Mouse (Mus musculus): ENCODE measurements around the gene Bmf.
"Not testable (repeated sequence)": the region's sequence is repeated elsewhere in the genome, so short reads cannot be mapped to it uniquely, and the experiment has no call there.

The Bmf gene

DNA sequence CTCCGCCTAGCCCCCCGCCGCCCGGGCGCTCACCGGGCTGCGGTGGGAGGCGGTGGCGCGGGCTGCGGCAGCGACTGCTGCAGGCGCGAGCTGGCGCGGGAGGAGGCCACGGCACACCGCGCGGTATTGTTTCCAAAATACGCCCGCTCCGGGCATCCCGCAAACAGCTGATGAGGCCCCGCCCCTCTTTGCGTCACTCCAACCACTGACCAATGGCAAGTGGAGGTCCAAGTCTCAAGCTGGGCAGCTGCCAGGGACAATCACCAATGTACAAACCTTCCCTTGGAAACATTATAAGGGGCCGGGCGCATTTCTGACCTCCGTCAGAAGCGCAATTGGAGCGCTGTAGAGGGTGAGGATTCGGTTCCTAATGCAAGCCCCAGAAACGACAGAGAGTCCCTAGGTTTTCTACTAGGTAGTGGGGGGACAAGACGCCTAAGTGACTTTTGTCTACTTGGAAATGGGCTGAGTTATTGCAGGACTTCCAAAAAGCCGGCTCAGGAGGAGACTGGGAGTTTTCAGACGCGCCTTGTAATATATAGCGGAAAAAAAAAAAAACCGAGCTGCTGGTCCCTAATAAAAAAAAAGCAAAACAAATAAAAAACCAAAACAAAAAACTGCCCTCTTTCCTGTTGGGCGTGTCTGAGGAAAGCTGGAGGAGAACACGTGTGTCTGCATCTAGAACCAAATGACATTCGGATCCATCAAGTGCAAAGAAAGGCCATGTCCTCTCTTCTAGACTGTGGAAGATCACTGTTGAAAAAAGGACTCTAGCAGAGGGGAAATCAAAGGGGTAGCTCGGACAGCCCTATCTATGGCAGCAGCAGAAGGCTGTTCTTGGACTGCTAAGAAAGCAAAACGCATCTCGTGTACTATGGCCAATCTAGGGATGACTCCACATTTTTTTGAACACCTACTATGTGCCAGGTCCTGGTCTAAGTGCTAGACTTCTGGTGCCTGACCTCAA lies at the start of gene Bmf:
Gene Bmf (minus strand): TSS at position 181 of the 967 bp plus-strand sequence.
- in situ Hi-C loops (cut with MboI; ENCODE audit: low pct_unique_long_range_greater_than_20kb in 1 of 2, low sequenced_read_pairs in 2 of 2, unreplicated experiment in 1 of 2) = no loop called here

DNA sequence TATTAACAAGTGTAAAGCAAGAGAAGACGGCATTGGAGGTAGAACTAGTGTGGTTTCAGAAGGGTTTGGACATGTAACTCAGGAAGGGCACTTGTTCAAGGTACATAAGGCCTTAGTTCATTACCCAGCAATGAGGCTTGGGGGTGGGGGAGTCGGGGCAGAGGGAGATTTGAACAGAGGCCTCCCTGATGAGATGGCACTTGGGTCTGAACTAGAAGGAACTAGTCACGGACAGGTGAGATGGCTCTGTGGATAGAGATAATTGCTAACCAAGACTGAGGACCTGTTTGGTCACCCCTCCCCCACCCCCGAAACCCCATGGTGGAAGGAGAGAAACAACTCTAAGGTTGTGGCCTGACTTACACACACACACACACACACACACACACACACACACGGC lies 49.6 kb upstream of the Bmf start:
- in situ Hi-C loops (cut with MboI; ENCODE audit: low pct_unique_long_range_greater_than_20kb in 1 of 2, low sequenced_read_pairs in 2 of 2, unreplicated experiment in 1 of 2) = no loop called here

DNA sequence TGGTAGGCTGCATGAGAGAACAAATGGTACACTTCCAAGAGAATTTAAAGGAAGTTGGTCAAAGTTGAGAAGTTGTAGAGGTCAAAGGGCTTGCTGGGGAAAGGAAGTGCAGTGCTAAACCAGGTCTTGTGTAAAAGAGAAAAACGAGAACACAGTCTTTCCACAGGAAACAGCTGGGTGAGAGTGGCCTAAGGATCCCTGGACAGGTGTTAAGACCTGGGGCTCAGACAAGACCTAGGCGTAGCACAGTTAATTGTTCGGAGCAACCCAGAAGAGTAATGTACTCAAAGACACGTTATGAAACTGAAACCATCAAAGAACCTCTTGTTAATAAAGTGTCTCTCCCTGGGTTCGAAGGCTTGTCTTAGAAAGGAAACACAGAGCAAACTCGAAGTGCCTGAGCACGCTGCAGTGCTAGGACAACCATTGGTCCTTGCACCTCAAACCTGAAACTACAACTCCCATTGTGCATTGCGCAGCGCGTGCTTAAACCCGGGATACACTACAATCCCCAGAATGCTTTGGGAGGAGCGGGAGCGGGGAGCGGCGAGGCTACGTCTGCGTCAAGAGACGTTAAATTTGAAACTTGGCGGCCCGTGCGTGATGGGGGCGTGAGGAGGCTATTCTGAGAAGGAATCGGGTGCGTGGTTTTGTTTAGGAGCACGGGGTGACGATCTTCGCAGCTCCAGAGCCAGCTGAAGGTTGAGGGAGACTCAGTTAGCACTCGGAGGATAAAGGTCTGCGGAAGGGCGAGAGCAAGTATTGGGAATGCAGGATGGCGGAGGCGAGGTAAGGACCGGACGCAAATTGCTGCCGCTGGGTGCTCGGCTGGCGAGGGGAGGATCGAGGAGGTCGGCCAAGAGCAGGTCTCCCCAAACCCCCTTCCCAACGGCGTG lies 48.4 kb upstream of the Bmf start, which contains the start of gene Bub1b:
Gene Bub1b (plus strand): TSS at position 539 of the 896 bp plus-strand sequence.
- in situ Hi-C loops (cut with MboI; ENCODE audit: low pct_unique_long_range_greater_than_20kb in 1 of 2, low sequenced_read_pairs in 2 of 2, unreplicated experiment in 1 of 2) = no loop called here

DNA sequence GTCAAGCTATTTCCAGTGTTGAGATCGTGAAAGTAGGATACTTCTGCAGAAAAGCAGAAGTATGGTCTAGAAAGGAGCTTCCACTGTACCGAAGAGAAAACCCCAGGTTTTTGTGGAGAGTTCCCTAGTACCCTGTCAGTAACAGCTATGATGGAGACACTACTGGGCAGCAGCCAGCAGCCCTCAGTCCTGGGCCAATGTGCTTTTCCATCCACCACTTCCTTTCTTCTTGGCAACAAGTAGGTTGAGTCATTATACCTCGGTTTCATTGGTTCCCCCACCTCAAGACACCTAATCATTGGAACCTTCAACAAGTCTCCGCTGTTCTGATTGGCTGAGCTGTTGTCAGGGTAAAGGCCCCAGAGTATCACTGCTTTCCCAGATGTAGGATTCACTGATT lies 41.6 kb upstream of the Bmf start:
- in situ Hi-C loops (cut with MboI; ENCODE audit: low pct_unique_long_range_greater_than_20kb in 1 of 2, low sequenced_read_pairs in 2 of 2, unreplicated experiment in 1 of 2) = no loop called here

DNA sequence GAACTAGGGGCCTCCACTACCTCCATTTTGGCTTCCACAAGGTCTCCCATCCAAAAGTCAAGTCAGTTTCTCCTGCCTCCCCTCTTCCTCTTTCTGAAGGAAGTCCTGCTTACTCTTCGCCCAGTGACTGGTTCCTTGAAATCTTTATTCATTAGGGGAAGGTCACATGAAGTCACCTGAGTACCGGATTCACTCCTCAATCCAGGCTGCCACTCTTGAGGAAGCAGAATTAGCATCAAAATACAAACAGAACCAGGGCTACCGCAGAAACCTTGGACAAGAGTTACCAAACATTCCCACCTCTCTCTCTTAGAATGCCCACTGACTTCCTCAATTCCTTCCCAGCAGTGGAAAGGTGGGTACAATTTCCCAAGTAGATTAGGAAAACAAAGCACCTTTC lies 38.2 kb upstream of the Bmf start:
- in situ Hi-C loops (cut with MboI; ENCODE audit: low pct_unique_long_range_greater_than_20kb in 1 of 2, low sequenced_read_pairs in 2 of 2, unreplicated experiment in 1 of 2) = no loop called here

DNA sequence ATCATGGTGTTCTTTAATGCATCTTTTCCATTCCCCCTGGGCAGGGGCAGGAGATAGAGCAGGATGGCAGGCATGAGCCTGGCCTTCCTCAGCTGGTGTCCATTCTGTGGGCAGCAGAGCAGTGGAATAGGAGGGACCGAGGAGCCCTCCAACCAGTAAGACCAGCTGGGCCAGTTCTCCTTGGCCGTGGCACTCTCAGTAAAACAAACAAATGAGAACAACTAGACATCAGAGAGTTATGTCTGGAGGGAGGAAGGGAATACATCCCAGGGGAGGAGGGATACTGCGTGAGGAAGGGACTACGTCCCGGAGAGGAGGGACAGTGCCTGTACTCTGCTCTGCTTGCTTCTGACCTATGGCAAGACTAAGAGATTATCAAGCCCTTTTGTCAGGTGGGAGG lies 36.5 kb upstream of the Bmf start:
- in situ Hi-C loops (cut with MboI; ENCODE audit: low pct_unique_long_range_greater_than_20kb in 1 of 2, low sequenced_read_pairs in 2 of 2, unreplicated experiment in 1 of 2) = no loop called here

DNA sequence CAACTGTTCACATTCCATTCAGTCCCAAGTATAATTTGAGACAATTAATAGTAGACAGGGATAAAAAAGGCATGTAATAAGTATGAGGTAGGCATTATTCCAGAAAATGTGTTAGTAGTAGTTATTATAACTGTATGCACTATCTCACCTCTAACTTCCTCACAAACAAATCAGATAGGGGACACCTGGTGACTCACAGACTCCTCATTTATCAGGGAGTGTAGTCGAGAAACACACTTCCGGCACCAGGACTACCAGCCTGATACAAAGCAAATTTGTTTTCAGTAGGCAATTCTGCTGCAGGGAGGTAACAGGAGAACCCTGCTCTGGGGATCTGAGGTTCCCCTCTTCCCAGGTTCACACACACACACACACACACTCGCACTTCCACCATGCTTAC lies 23.6 kb upstream of the Bmf start:
- in situ Hi-C loops (cut with MboI; ENCODE audit: low pct_unique_long_range_greater_than_20kb in 1 of 2, low sequenced_read_pairs in 2 of 2, unreplicated experiment in 1 of 2) = no loop called here

DNA sequence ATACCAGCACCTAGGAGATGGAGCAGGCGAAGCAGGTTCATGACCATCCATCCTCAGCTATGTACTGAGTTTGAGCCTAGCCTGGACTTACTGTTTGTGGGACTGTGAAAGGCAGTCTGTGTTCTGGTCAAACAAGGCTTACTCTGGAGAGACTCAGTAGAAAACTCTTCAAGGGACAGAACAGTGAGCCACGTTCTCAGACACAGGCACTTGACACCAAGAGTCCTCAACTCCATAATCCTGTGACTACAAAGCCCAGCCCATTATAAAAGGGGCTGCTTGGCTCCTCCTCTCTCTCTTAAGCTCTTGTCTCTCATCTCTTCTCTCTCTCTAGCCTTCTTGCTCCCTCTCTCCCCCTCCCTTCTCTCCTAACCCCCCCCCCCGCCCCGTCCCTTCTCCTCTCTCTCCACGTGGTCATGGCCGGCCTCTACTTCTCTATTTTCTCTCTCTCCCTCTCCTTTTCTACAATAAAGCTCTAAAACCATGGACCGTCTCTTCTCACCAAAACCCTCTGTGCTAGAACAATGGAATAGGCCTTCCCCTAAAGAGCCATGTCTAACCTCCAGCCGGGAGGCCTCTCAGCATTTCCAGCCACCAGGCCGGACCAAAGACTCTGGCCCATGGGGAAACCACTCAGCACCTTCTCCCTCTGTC lies 22.8 kb upstream of the Bmf start:
- in situ Hi-C loops (cut with MboI; ENCODE audit: low pct_unique_long_range_greater_than_20kb in 1 of 2, low sequenced_read_pairs in 2 of 2, unreplicated experiment in 1 of 2) = no loop called here

DNA sequence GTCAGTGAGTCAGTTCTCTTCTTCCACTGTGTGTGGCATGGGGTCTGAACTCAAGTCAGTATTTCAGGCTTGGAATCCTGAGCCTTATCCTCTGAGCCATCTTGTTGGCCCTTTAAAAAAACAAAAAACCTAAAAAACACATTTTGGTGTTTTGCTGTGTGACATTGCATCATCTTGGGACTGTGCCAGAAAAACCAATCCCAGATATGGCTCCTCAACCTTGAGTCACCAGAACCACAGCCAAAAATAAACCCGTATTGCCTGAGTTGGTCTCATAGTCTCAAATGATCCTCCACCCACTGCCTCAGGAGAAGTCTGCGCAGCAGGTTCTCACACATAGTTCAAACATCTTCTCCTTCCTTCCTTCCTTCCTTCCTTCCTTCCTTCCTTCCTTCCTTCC lies 21.5 kb upstream of the Bmf start:
- in situ Hi-C loops (cut with MboI; ENCODE audit: low pct_unique_long_range_greater_than_20kb in 1 of 2, low sequenced_read_pairs in 2 of 2, unreplicated experiment in 1 of 2) = no loop called here

DNA sequence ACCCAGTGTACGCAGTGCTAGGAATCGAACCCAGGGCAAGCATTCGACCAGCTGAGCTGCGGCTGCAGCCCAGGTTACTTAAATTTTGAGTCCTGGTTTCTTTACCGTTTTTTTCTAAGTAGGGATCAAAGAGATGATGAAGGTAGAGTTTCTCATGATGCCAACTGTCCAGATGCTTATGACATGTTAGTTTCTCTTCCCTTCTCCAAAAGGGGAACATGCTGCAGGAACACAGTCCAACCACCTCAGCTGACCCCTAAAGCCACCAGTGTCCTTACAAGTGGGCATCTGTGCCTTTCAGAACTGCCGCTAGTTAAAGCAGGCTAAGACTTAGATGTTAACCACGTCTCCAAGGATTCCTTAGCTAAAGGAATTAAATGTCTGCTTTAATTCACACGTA lies 17.7 kb upstream of the Bmf start:
- in situ Hi-C loops (cut with MboI; ENCODE audit: low pct_unique_long_range_greater_than_20kb in 1 of 2, low sequenced_read_pairs in 2 of 2, unreplicated experiment in 1 of 2) = no loop called here

DNA sequence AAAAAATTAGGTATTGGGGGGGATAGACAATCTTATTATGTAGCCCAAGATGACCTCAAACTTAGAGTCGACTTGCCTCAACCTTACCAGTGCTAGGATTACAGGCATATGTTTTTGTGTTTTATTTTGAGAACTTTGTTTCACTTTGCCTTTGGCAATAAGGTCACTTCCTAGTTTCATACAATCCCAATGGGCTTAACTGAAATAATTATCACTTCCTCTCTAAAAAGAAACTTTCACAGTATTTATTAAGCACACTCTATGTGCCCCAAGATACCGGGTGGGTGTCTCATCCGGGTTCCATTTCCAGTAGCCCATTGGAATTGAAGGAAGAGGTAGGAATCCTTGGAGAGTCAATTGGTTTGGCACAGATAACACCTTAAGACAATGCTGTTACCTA lies 12.9 kb upstream of the Bmf start:
- in situ Hi-C loops (cut with MboI; ENCODE audit: low pct_unique_long_range_greater_than_20kb in 1 of 2, low sequenced_read_pairs in 2 of 2, unreplicated experiment in 1 of 2) = no loop called here

DNA sequence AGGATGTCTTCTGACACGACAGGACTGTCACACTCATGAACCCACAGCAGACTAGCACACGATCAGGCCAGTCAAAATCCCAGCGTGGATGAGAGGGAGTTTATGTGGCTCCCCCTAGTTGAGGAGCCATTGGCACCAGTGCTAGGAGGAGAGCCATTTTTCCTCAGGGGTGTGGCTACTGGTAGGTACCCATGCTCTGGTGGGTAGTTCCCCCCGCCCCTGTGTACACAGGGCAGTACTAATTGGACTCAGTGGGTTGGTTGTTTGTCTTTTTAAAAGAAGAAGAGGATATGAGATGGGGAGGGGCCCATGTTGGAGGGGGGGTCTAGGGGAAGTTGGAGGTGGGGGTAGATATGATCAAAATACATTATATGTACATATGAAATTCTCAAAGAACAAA lies 12.5 kb upstream of the Bmf start:
- in situ Hi-C loops (cut with MboI; ENCODE audit: low pct_unique_long_range_greater_than_20kb in 1 of 2, low sequenced_read_pairs in 2 of 2, unreplicated experiment in 1 of 2) = no loop called here

DNA sequence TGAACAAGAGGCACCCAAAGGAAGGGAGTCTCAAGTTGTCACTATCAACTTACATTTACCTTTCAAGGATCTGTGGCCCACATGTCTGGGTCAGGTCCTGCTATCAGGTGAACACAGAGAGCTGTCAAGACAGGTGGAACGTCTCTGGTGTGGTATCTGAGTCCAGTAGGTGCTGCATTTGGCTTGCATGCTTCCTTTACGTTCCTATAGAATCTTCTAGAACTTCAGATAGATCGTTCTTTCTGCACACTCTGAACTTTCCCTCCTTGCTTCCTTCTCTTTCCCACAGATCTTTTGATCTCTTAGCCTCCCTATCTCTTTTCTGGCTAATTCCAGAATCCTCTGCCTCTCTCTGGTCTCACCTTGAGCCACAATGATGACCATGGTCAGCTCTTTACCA lies 8.9 kb upstream of the Bmf start:
- in situ Hi-C loops (cut with MboI; ENCODE audit: low pct_unique_long_range_greater_than_20kb in 1 of 2, low sequenced_read_pairs in 2 of 2, unreplicated experiment in 1 of 2) = no loop called here

DNA sequence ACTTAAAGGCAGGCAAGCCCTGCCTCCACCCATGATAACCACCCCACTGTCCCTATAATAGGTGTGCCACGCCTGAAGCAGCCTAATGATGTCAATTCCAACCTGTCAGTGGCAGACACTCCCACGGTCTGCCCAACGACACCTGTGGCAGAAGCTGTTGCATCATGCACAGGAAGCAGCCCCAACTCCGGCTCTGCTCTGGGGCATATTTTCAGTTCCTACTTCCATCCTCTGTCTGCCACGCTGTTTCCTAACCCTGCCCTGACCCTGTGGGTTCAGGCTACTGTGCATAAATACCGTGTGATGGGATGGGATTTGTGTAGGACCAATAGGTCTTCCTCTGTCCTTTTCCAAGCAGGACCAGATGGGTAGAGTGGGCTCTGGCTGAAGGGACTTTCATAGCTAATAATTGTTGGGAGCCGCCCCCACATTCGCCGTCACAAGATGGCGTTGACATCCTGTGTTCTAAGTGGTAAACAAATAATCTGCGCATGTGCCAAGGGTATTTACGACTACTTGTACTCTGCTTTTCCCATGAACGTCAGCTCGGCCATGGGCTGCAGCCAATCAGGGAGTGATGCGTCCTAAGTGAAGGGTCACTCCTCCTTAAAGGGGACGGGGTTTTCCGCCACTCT lies 5.0 kb upstream of the Bmf start:
- in situ Hi-C loops (cut with MboI; ENCODE audit: low pct_unique_long_range_greater_than_20kb in 1 of 2, low sequenced_read_pairs in 2 of 2, unreplicated experiment in 1 of 2) = not testable (repeated sequence)

DNA sequence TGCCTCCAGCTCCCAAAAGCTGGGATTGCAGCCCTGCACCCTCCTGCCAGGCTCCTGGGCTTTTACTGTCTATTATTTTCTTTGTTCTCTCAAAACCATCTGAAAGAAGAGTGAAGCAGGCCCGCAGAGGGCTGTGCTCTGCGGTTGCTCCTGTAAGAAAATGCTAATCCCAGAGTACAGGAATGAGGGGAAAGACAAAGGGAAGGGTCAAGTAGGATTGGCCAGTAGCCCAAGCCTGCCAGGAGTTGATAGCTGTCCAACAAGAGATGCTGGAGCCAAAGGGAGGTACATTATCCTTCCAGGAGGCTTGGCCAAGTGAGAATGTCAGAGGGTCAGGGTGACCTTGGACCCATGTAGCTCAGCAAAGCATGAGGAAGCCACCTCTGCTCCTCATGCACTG lies 2.1 kb upstream of the Bmf start:
- in situ Hi-C loops (cut with MboI; ENCODE audit: low pct_unique_long_range_greater_than_20kb in 1 of 2, low sequenced_read_pairs in 2 of 2, unreplicated experiment in 1 of 2) = no loop called here

DNA sequence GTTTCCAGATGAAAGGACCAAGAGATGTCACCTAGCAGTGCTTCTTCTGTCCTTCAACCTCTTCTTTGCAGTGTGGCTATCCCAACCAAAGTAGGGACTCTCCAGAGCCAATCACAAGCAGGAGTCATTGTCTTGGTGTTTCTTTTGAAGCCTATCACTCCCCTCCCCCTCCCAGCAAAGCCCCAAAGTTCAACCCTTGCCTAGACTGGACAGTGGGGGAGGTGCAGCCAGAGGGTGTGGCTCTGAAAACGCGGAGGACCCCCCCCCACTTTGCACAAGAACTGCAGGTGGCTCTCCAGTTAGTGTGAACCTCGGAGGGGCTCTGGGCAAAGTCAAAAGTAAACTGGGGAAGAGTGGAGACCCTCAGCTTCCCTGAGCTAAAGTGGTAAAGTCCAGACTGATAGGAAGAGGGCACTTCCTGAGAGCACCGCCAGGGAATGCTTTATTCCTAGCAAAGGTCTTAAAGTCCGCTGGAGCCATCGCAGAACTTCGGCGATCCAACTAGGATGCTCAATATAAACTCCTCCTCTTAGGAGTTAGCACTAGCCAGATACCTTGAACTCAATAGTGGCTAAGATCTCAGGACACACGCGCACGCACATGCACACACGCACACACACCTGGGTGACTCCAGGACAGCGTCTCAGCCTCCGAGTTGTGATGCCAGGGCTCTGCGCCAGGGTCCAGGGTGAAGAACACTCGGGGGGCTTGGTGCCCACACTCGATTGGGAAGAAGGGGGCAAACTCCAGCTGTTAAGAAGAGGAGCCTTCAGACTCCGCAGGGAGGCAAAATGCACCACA lies 866 bp downstream of the Bmf start:
- in situ Hi-C loops (cut with MboI; ENCODE audit: low pct_unique_long_range_greater_than_20kb in 1 of 2, low sequenced_read_pairs in 2 of 2, unreplicated experiment in 1 of 2) = no loop called here

DNA sequence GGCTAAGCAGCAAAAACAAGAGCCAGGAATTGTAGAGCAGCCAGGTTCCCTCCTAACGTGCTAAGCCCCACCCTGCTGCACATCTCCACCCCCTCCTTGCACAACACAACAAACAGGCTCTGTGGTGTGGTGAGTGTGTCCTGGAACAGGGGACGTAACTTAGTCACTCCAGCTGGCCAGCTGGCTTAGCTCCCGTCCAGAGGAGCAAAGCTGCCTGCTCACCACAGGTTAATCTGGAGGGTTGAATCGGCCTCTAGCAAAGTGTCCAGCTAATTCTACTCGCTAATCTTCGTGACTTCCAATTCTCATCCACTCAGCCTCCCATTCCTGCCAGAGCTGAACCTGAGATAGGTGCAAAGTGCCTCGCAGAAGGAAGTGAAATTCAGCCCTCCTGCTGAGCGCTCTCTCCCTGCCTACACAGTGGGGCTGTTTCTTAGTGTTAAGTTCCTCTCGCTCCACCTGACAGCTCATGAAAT lies 1.9 kb downstream of the Bmf start:
- in situ Hi-C loops (cut with MboI; ENCODE audit: low pct_unique_long_range_greater_than_20kb in 1 of 2, low sequenced_read_pairs in 2 of 2, unreplicated experiment in 1 of 2) = no loop called here

DNA sequence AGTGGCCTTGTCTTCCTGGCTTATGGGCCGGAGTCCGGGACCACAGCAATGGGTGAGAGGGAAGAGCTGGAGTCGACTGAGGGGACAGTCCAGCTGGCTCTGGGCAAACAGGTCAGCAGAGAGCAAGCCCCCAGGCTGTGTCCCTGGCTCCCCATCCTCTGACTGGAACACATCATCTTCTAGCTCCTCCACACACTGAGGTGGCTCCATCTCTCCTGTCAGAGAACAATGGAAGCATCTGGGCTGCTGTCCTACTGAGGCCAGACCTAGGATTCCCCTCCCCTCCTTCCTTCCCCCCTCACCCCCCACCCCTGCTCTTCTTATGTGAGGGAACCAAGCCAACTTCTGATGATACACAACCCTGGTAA lies 2.7 kb downstream of the Bmf start:
- in situ Hi-C loops (cut with MboI; ENCODE audit: low pct_unique_long_range_greater_than_20kb in 1 of 2, low sequenced_read_pairs in 2 of 2, unreplicated experiment in 1 of 2) = no loop called here
